Mouse (Mus musculus): ENCODE data around the gene Trim14.

Gene Trim14

GRCm38 (mm10) chr4:46562037-46562436 is 26.1 kb upstream of the Trim14 start:
- no peak for DNase-seq (ENCODE audit: low spot score)

- DNase-seq (ENCODE audit: low spot score) = no peak
These were observed 24.2 kb upstream of the Trim14 start for GRCm38 (mm10) chr4:46560069-46560705.

- no peak for DNase-seq (ENCODE audit: low spot score)
These were observed 23.0 kb upstream of the Trim14 start for GRCm38 (mm10) chr4:46558672-46559667.

GRCm38 (mm10) chr4:46556933-46557332 is 21.0 kb upstream of the Trim14 start:
- DNase-seq (ENCODE audit: low spot score) = no peak

- no peak for DNase-seq (ENCODE audit: low spot score)
These were observed 19.8 kb upstream of the Trim14 start for GRCm38 (mm10) chr4:46555762-46556161.

GRCm38 (mm10) chr4:46554295-46555069 is 18.5 kb upstream of the Trim14 start:
- no peak for DNase-seq (ENCODE audit: low spot score)

- no peak for DNase-seq (ENCODE audit: low spot score)
These were observed 17.9 kb upstream of the Trim14 start for GRCm38 (mm10) chr4:46553864-46554263.

GRCm38 (mm10) chr4:46550406-46550805 is 14.5 kb upstream of the Trim14 start:
- DNase-seq (ENCODE audit: low spot score) = no peak

GRCm38 (mm10) chr4:46549979-46550378 is 14.0 kb upstream of the Trim14 start:
- DNase-seq (ENCODE audit: low spot score) = no peak

- no peak for DNase-seq (ENCODE audit: low spot score)
These were observed 10.8 kb upstream of the Trim14 start for GRCm38 (mm10) chr4:46546709-46547108.

- no peak for DNase-seq (ENCODE audit: low spot score)
These were observed 9.6 kb upstream of the Trim14 start for GRCm38 (mm10) chr4:46545498-46545897.

GRCm38 (mm10) chr4:46544313-46544712 is 8.4 kb upstream of the Trim14 start:
- peak; percentile 26 for DNase-seq (ENCODE audit: low spot score)

GRCm38 (mm10) chr4:46543366-46544050 is 7.6 kb upstream of the Trim14 start:
- no peak for DNase-seq (ENCODE audit: low spot score)

GRCm38 (mm10) chr4:46541707-46542106 is 5.8 kb upstream of the Trim14 start:
- DNase-seq (ENCODE audit: low spot score) = no peak

- no peak for DNase-seq (ENCODE audit: low spot score)
These were observed 3.2 kb upstream of the Trim14 start for GRCm38 (mm10) chr4:46539167-46539566.

GRCm38 (mm10) chr4:46535094-46535830 is 679 bp downstream of the Trim14 start:
- DNase-seq (ENCODE audit: low spot score) = peak; percentile 21

- peak; percentile 10 for DNase-seq (ENCODE audit: low spot score)
These were observed 1.8 kb downstream of the Trim14 start for GRCm38 (mm10) chr4:46533934-46534720.

GRCm38 (mm10) chr4:46532926-46533325 is 3.0 kb downstream of the Trim14 start:
- DNase-seq (ENCODE audit: low spot score) = no peak

- no peak for DNase-seq (ENCODE audit: low spot score)
These were observed 3.4 kb downstream of the Trim14 start for GRCm38 (mm10) chr4:46532511-46532910.

GRCm38 (mm10) chr4:46529722-46530121 is 6.2 kb downstream of the Trim14 start:
- DNase-seq (ENCODE audit: low spot score) = no peak

Measured in embryo, embryonic 10.5 days (tissue).